Mouse (Mus musculus) intestine, postnatal 0 days (tissue): ENCODE results near the gene Galnt7. TPM values are rescaled to one million over a fixed set of nuclear protein-coding genes. Genes with fewer than 3 reads are reported as not detected.

Experiments used
- ATAC-seq: fragments of 200-750 bp; cut with Nextera tagmentation; 2 replicates; pipeline ENCODE4 v1.8.0; 2017; ENCODE audit warnings: mild to moderate bottlenecking, moderate TSS enrichment, moderate library complexity
- H3K27ac ChIP-seq: fragments of 300-500 bp; sonication (generic); 2 replicates; pipeline ENCODE4 v1.5.1; 2014; ENCODE audit warnings: mild to moderate bottlenecking, low read depth, low read length, moderate library complexity
- H3K27me3 ChIP-seq: fragments of 300-500 bp; sonication (generic); replicated peaks from 2 replicates; pipeline ENCODE4 v1.6.1; 2014; ENCODE audit warnings: low read length, mixed read lengths; ENCODE audit not compliant: control insufficient read depth, insufficient read depth
- H3K36me3 ChIP-seq: fragments of 300-500 bp; sonication (generic); 2 replicates; pipeline ENCODE4 v1.6.1; 2014; ENCODE audit warnings: mild to moderate bottlenecking, moderate library complexity; ENCODE audit not compliant: control insufficient read depth, insufficient read depth
- H3K4me1 ChIP-seq: fragments of 300-500 bp; sonication (generic); replicated peaks from 2 replicates; pipeline ENCODE4 v1.6.1; 2014; ENCODE audit warnings: antibody characterized with exemption, low read length, mixed read lengths; ENCODE audit not compliant: control insufficient read depth, insufficient read depth
- H3K4me2 ChIP-seq: fragments of 300-500 bp; sonication (generic); replicated peaks from 2 replicates; pipeline ENCODE4 v1.6.1; 2014; ENCODE audit warnings: low read depth, mild to moderate bottlenecking, moderate library complexity
- H3K4me3 ChIP-seq: fragments of 300-500 bp; sonication (generic); 2 replicates; pipeline ENCODE4 v1.5.1; 2014; ENCODE audit warnings: low read depth, low read length
- H3K9ac ChIP-seq: fragments of 300-500 bp; sonication (generic); 2 replicates; pipeline ENCODE4 v1.6.1; 2014; ENCODE audit warnings: mild to moderate bottlenecking, low read depth, low read length
- H3K9me3 ChIP-seq: fragments of 300-500 bp; sonication (generic); 2 replicates; pipeline ENCODE4 v1.6.1; 2016; ENCODE audit warnings: mixed run types; ENCODE audit not compliant: control insufficient read depth
- CTCF ChIP-seq: sonication (generic); IDR thresholded peaks from 2 replicates; pipeline ENCODE4 v1.5.1; 2016; ENCODE audit warnings: low read depth, mild to moderate bottlenecking, control low read depth, antibody characterized with exemption, moderate library complexity
- WGBS: fragments of 180-500 bp; shearing (Covaris S2); extraction: QIAGEN DNeasy Blood & Tissue Kit; methylation state at CpG from one replicate; pipeline ENCODE4 v1.1.7; 2014; 5-methylcytosine and 5-hydroxymethylcytosine counted together
- polyA plus RNA-seq: library from polyadenylated mRNA; unstranded; fragments of >200 nt; fragmentation: Nextera tagmentation; extraction: Ambion mirVana; gene quantifications from 2 replicates; pipeline ENCODE4 v1.2.1, GENCODE M21; 2015

The Galnt7 gene
- polyA plus RNA-seq, 1 experiment from 2014 or later: 20.2 TPM

DNA sequence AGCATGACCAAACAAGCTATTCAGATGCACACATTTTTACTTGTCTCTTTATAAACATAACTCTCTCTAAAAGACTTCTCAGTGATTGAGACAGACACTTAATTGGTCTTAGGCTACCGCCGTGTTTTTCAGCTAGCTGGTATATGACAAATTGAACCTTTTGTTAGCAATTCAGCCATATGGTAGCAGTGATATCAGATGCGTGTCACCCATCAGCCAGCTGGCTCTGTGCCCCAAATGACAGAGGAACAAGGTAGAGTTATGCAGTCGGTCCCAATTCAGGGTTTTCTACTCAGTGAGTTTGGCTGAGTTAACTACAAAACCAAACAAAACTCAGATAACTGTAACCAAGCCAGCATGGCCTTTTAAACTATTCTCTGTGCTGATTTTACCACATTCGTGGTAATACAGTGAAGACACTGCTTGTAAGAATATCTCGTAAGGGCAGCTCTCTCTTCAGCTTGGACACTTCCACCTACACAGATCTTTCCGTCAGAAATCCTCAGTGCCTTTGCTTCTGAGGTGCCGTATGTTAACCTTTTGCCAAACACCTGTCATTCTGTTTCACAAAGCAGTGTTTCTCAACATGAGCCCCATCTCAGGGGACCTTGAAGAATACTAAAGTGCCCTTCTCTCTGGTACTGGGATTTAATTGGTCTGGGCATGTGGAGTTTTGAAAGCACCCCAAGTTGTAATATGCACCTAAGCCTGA lies 68.3 kb downstream of the Galnt7 start:
- Histone ChIP-seq H3K4me2 (no peak overlapping the region), H3K4me1 (0 out of 2 replicates have a peak, but pooled peaks cover 2% of the 10 kb centered on the region), H3K27me3 (no peaks in the 10 kb centered on the region), H3K36me3 (peaks cover 7% of the 10 kb centered on the region; the same call in 1 of the 2 replicates), H3K9me3 (no peaks in the 10 kb centered on the region), H3K9ac (no peak overlapping the region), H3K27ac (no peak overlapping the region), H3K4me3 (no peak overlapping the region)
- no peak for ATAC-seq
- no peak for TF ChIP-seq CTCF
- WGBS: 68% methylated on average over 8 of the region's 8 CpGs

DNA sequence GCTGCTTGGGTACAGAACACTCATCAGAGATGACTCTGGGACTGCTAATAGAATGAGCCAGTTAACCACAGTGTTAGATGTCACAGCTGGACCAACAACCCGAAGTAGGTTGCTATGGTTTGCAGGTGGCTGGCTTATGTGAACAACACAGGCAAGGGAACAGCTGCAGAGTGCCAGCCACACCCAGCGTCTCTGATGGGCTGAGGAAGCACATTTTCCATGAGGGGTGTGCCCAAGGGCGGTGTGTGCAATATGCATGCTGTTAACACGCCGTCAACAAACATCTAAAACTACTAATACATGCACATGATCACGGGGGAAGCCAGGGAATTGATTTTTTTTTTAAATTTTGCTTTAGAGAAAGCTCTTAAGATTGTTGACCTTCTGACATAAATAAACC lies 73.0 kb downstream of the Galnt7 start:
- TF ChIP-seq CTCF: no peak
- H3K36me3 ChIP-seq: peaks cover 7% of the 10 kb centered on the region; the same call in 1 of the 2 replicates
- WGBS: 31% methylated on average over 6 of the region's 6 CpGs
- no peaks in the 10 kb centered on the region for H3K27me3 ChIP-seq
- H3K27ac ChIP-seq: no peak overlapping the region
- H3K9me3 ChIP-seq: no peaks in the 10 kb centered on the region
- H3K4me2 ChIP-seq: no peak overlapping the region
- no peak overlapping the region for H3K4me3 ChIP-seq
- H3K4me1 ChIP-seq: peaks cover 3% of the 10 kb centered on the region; the same call in 1 of the 2 replicates
- no peak overlapping the region for H3K9ac ChIP-seq
- peak; percentile 72 for ATAC-seq

- no peak for ATAC-seq
- no peak overlapping the region for H3K9ac ChIP-seq
- H3K9me3 ChIP-seq: no peaks in the 10 kb centered on the region
- H3K4me3 ChIP-seq: no peak overlapping the region
- H3K4me2 ChIP-seq: no peak overlapping the region
- H3K27ac ChIP-seq: no peak overlapping the region
- H3K36me3 ChIP-seq: peaks cover 2% of the 10 kb centered on the region; the same call in 1 of the 2 replicates
- 73% methylated on average over 5 of the region's 5 CpGs for WGBS
- H3K27me3 ChIP-seq: no peaks in the 10 kb centered on the region
- TF ChIP-seq CTCF: no peak
- H3K4me1 ChIP-seq: peaks cover 3% of the 10 kb centered on the region; the same call in 1 of the 2 replicates
These were observed 75.5 kb downstream of the Galnt7 start for GRCm38 (mm10) chr8:57577301-57577700.

DNA sequence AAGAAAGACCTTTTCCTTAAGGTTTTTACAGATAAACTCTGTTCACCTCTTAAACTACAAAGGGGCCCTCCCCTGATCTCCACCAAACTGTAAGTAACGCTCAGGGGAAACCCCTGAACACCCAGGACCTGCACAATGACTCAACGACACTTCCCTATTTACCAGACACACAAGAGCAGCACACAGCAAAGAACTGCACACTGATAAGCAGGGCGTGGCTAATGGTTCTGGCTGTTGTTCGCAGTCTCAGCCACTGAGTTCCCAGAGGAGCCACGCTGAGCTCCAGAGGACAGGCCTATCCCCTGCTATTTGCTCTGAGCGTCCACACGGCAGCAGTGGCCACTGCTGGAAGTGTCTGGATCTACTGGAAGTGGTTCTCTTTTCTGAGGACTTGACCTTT lies 76.6 kb downstream of the Galnt7 start:
- no peak overlapping the region for H3K9ac ChIP-seq
- H3K4me2 ChIP-seq: 0 out of 2 replicates have a peak overlapping the region, but pooled peaks have one; percentile 4
- H3K27me3 ChIP-seq: no peaks in the 10 kb centered on the region
- H3K36me3 ChIP-seq: no peaks in the 10 kb centered on the region
- peaks cover 3% of the 10 kb centered on the region; the same call in 1 of the 2 replicates for H3K4me1 ChIP-seq
- H3K27ac ChIP-seq: 0 out of 2 replicates have a peak overlapping the region, but pooled peaks have one; percentile 57
- TF ChIP-seq CTCF: peak; percentile 64
- H3K4me3 ChIP-seq: no peak overlapping the region
- ATAC-seq: peak; percentile 95
- H3K9me3 ChIP-seq: no peaks in the 10 kb centered on the region
- WGBS: 25% methylated on average over 7 of the region's 7 CpGs

DNA sequence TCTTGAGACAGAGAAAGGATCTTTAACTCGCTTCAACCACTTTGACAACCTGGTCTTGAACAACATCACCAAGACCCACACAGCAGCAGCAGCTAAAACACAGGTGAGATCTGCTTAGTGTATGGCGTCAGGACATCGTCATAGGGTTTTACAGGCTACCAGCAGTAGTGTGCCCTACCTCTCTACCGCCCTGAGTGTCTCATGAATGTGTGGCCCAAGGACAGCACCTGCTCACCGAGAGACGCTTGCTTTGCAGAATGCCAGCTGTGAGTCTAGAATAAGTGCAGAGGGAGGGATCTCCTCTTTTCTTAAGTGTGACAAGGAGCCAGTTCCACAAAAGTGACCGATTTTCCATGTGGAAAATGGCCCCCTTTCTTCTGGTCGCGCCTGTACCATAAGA lies 77.5 kb downstream of the Galnt7 start:
- no peaks in the 10 kb centered on the region for H3K27me3 ChIP-seq
- ATAC-seq: no peak
- no peaks in the 10 kb centered on the region for H3K9me3 ChIP-seq
- H3K4me1 ChIP-seq: peaks cover 3% of the 10 kb centered on the region; the same call in 1 of the 2 replicates
- no peak overlapping the region for H3K27ac ChIP-seq
- no peak overlapping the region for H3K4me3 ChIP-seq
- no peak overlapping the region for H3K9ac ChIP-seq
- H3K36me3 ChIP-seq: no peaks in the 10 kb centered on the region
- WGBS: 86% methylated on average over 9 of the region's 9 CpGs
- TF ChIP-seq CTCF: no peak
- H3K4me2 ChIP-seq: no peak overlapping the region

DNA sequence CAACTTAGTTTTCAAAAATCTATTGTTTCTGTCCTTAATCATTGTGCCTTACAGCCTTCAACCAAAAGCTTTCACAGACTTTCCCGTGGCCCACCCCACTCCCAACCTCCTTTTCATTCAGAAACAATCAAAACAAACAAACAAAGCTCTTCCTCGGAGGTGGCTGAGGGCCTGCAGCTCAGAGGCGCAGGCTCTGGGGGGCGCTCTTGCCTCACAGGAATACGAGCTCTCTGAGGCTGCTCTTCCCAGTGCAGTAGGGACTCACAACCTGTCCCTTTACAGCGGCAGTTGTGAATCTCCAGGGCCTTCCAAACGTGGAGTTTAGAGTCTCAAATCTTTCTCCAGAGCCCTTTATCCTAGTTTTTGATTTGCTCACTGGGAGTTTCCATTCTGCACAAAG lies 78.4 kb downstream of the Galnt7 start:
- Histone ChIP-seq H3K4me3 (no peak overlapping the region), H3K36me3 (no peaks in the 10 kb centered on the region), H3K4me2 (no peak overlapping the region), H3K27me3 (no peaks in the 10 kb centered on the region), H3K4me1 (no peaks in the 10 kb centered on the region; the same call in 1 of the 2 replicates), H3K9me3 (no peaks in the 10 kb centered on the region), H3K9ac (no peak overlapping the region), H3K27ac (no peak overlapping the region)
- ATAC-seq: no peak
- 17% methylated on average over 7 of the region's 7 CpGs for WGBS
- peak; percentile 95 for TF ChIP-seq CTCF
